Mouse (Mus musculus) embryo, embryonic 10 days (tissue): Measurements from ENCODE around the gene Gabrr3.
A peak's percentile ranks its signal among the peaks of the same experiment; 100 is the strongest.
"Not testable (repeated sequence)": the region's sequence is repeated elsewhere in the genome, so short reads cannot be mapped to it uniquely, and the experiment has no call there.

Source experiments
- DNase-seq: peaks from one replicate; pipeline ENCODE4 v3.0.0-alpha.2; 2015; ENCODE audit warnings: low spot score

Gabrr3 gene

DNA sequence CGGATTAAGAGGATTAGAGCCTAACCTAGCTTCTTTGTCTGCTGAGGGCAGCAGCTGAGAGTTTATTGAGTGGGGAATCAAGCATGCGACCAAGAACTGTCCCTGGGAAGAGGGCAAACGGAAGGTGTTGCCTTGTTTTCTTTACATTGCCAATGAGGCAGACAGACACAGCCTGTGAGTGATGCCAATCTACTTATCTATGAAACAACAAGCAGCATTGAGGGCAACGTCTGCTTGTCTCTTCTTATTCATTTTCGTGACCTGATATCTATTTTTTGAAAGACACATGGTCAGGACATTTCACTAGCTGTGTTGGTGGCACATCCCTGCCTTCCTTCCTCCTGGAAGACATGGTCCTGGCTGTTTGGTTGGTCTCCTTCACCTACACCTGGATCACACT, at the start of gene Gabrr3:
Gabrr3 (plus strand) TSS at position 301 of the 400 bp plus-strand sequence.
- DNase-seq = no peak

DNA sequence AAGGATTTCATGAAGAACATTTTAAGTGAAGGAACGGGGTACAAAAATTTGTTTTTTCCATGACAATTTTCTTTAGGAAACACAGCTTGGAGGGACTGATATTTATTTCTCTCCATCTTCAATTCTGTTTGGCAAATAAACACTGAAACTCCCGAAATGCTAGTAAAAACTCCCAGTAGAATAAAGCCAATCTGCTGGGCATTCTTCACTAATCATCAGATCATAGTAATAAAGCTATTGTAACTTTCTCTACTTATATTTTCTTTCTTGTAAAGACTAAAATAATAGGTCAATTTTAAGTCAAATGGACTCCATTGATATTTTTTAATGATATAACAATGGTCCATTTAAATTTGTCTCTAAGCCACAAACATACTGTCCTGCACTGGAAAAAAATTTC, 43.2 kb upstream of the Gabrr3 start, which contains the start of gene Olfr209:
Olfr209 (minus strand) TSS at position 101 of the 400 bp plus-strand sequence.
- no peak for DNase-seq

DNA sequence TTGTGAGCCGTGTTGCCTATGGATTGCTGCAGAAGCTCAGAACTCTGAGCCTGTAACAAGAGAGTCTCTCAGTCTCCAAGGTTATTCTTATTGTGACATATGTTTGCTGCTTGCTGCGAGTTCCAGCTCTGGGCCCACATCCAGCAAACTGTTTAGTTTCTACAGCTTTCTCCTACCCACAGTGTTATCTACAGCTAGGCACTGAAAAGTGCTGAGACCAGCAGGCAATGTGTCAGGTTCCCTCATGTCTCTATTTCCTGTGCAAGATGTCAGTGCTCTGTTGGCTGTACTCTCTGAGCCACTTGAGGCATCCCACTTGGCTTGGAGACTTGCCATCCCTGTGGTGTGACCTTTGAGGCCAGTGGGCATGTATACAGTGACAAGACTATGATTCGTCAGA, 13.8 kb upstream of the Gabrr3 start:
- no peak for DNase-seq

DNA sequence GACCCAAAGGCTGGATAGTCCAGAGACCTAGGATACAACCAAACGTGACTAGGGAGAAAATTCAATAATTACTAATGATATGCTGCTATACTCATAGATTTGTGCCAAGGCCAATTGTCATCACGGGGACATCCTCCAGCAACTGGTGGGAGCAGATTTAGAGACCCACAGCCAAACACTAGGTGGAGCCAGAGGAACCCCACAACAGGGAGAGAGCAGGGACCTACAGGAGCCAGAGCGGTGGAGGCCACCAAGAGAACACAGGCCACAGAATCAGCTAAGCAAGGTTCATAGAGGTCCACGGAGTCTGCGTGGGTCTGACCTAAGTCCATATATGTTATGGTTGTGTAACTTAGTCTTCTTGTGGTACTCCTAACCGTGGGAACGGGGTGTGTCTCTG, 6.0 kb upstream of the Gabrr3 start:
- DNase-seq = no peak

DNA sequence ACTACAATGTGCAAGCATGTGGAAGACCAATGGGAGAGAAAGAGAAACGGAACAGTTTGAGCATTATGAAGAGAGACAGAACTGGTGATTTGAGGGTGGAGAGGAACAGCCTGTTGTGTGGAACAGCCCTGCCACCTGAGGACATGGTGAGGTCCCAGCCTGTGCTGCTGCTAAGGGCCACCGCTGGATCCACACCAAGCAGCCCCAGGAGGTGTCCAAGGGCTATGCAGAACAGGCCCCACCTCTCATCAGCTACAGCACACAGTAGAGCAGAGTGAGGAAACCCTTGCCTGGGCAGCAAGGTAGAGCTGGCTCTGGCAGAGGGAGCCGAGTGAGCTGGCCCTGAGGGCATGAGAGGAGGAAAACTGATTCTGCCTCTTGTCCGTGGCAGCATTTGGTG, 5.1 kb upstream of the Gabrr3 start:
- no peak for DNase-seq

DNA sequence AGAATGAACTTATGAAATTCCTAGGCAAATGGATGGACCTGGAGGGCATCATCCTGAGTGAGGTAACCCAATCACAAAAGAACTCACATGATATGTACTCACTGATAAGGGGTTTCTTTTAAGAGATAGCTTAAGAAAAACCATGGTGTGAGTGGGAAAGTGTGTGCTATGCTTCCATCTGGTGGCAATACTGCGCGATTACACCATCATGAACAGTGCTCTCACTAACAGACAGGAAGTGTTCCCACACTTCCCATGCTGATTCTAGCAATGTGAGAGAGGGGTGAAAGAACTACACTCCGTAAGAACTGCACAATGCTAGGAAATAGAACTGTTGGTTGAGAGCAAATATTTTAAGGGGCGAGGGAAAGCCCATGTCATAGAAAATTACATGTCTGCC, 3.4 kb upstream of the Gabrr3 start:
- DNase-seq = peak; percentile 82

DNA sequence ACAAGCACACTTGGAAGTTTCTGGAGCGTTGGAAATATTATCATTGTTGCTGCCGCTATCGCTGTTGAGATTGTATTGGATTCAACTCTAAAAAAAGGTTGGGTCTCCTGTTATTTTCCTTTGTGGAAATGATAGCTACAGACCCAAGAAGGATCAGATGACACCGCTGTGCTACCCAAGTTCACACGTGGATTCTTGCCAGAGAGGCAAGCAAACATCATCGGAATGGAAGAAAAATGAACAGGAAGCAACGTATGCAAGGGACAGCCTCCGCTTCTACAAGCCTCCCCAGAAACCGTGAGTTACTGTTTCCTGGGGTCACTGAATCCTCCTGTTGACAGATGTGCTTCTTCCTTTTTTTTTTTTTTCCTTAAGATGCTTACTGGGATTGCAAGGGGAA, 2.3 kb upstream of the Gabrr3 start:
- no peak for DNase-seq

DNA sequence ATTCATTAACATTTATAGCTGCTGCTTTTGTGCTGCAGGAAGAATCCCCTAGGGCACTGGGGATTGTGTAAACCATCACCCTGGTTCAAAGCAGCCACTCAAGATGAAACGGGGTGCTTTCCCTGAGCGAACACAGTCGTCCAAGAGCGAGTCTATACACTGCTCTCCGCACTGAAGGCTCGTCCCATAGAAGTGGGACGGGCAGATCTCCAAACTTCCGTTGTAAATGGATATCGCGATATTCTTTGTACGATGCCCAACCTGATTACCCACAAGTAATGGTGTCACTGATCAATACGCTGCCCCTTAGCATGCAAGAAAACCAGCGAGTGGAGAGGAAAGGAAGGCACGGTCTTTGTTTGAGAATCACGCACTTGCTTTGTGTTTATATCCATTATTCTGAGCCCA, 2.2 kb downstream of the Gabrr3 start:
- DNase-seq = no peak

DNA sequence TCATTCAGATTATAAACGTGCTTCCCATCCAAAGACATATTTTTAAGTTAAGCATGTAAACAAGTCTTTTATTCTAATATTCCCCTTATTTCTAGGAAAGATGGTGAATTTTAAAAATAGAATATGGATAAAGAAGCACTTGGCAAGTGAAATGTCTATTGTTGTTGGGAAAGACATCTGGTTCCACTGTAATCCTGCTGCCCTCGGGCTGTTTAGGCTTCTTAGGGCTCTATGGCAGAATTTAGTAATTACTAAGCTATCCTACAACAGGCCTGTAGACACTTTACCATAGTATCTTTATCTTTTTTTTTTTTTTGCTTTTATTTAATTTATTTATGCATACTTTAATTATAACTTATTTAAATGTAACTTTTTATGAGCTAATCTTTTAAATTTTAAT, 2.7 kb downstream of the Gabrr3 start:
- no peak for DNase-seq

DNA sequence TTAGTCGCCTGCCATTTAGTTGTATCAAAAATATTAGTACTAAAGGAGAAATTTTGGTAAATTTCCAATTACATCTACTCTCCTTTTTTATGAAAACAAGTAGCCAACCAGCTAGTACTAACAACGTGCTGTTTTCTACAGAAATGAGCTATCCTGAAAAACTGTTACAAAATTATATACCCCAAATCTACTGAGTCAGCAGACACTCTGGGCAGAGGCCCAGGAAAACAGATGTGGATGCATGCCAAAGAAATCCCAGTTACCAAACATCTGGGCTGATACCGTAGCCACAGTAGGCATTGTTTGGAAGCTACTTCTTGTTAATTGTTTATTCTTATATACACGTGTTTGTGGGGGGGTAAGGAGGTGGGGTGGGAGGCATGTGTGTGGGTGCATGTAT, 6.3 kb downstream of the Gabrr3 start:
- DNase-seq = no peak

DNA sequence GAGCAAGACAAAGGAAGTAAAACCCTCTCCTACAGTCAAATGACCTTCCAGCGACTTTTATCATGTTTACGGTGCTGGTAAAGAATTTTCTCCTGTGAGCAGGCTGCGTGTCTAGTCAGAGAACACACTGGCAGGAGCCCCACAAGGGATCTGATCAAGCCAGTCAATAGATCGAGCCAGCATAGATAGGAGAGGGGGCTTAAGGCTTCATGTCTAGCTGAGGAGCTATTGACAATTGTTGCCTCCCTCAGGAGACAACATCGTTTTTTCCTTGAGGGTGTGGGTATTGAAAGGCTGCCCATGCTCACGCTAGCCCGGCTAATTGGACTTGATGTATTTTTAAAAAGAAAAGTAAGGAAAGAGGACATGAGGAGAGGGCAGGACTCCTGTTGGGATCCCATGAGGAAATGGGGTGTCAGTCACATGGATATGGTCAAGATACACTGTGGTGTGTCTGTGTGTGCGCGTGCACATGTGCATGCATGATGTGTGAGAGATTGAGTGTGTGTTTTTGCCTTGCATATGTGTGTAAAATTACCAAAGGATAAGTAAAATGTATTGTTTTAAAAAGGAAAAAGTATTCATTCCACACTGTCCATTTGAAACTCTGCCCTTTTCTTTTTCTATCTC, 13.2 kb downstream of the Gabrr3 start:
- no peak for DNase-seq

DNA sequence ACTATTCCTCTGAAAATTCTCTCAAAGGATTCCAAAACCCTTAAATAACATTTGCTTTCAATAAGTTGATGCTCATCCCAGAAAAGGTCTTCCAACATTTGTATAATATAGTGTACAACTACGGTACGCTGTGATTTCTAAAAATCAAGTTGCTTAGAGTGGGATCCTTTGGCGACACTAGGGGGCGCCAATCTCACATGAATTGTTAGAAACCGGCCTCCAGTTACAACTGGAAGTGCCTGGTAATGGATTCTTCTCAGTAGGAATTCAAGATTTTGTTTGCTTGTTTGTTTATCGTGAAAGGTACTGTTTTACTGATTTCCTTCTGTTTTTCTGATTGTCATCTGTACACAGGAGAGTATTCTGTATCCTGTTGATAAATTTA, 13.7 kb downstream of the Gabrr3 start:
- DNase-seq = peak; percentile 88

DNA sequence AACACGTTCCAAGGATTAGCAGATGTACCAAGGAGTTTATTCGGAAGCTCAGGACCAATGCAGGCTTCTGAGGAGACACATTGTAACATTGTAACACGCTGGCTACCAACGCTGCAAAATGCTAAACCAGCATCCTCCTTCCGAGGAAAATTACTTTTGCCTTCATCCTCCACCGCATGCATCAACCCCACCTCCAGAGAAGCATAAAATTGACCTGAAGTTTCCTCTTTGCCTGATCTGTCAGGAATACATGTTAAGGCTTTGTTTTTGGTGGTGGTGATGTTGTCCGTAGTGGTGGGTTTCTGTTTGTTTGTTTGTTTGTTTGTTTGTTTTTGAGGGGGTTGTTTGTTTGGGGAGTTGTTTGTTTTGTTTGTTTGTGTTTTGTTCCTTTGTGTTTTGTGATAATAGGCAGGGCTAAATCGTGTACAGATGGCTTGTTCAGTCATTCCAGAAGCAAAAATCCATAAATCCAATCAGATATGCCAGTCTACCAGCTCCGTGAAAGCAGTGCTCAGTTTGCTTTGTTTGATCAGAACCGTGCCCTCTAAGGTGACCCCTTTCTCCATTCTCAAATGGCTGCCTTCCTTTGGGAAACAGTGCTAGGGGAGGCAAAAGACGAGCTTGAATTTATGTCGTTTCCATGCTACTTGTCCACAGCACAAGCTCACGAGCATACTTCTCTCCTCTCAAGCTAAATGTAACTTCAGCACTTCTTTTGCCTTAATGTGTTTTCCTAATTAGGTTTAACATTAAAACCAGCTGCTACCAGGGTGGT, 14.6 kb downstream of the Gabrr3 start:
- DNase-seq = peak; percentile 53

DNA sequence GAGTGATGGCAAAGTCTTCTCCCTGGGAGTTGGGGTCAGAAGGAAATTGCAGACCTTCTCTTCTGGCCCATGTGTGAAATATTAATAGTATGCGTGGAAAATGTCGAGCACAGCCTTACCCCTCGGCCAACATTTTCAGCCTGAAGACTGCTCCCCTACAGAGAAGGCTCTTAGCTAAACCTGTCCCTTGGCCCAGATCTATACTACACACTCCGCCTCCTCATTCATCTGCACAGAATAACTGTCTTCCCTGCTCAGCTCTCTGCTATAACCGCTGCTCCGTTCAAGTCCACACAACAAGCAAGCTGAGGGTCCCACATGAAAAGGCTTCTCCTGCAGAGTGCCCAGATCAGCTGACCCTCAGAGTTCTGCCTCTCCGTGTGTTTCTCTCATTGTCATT, 20.8 kb downstream of the Gabrr3 start:
- no peak for DNase-seq

DNA sequence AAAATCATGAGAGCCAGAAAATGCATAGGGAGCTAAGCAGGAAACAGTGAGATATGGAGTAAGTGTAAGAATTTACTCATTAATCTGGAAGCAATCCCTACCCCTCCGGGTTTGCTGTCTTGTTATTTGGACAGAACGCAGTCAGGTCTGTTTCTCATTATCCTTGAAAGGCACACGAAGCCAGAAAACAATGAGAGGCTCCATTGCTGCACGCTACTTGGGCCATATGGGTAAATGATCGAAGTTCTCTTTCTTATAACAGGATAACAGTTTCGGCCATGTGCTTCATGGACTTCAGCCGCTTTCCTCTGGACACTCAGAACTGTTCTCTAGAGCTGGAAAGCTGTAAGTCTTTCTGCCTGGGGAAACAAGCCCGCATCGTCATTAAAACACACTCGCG, 26.0 kb downstream of the Gabrr3 start:
- peak; percentile 58 for DNase-seq

DNA sequence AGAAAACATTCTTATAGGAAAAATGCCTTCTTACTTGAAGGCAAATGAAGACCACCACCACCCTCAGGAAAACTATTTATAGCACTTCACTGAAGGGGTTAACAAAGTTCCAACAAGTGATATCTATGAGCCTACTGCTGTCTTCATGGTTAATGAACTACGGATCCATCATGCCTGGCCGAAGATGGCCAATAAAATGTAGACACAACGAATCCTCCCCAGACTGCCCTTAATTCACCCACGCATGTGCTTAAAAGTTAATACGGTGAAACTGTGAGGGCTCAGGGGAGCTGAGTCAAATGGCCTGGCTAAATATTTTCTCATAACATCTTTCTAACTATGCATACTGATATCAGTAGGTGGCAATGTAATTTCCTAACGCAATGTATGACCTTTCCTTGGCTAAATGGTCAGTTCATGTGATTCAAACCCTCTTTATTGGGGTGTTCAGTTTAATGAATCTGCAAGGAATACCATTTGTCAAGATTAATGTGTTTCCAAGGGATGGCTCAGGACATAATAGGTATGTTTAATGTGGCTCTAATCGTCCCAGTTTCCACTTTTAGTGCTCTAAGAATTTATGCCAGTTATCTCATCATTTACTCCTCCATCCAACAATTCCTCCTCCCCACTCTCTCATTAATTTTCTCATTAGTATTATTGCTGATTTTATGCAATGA, 37.9 kb downstream of the Gabrr3 start:
- no peak for DNase-seq

DNA sequence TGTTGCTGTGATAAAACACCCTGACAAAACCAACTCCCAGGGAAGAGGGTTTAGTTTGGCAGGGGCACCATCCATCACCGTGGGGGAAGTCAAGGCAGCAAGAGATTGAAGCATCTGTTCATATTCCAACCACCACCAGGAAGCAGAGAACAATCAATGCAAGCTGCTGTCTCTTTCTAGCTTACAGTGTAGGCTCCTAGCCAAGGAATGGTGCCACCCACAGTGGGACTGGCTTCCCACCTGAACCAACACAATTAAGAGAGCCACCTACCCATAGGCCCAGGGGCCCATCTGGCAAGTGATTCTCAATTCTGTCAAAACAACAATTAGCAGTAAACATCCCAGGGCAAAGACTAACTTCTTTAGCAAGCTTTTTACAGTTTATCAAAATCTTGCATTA, 41.0 kb downstream of the Gabrr3 start:
- no peak for DNase-seq

DNA sequence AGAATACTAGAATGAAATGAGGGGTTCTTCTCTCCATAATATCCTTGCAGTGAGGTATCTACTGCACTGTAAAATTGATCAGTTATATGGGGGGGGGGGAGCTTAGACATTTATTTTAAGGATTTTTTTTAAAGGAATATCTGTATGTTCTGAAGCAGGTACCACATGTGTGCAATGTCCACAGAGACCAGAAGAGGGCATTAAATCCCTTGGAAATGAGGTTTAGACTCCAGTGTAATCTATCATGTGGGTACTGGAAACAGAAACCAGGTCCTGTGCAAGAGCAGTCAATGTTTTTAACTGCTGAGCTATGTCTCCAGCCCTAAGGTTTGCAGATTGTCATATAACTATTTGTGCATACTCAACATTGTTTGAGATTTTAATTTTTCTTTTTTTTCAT, 42.0 kb downstream of the Gabrr3 start:
- no peak for DNase-seq

DNA sequence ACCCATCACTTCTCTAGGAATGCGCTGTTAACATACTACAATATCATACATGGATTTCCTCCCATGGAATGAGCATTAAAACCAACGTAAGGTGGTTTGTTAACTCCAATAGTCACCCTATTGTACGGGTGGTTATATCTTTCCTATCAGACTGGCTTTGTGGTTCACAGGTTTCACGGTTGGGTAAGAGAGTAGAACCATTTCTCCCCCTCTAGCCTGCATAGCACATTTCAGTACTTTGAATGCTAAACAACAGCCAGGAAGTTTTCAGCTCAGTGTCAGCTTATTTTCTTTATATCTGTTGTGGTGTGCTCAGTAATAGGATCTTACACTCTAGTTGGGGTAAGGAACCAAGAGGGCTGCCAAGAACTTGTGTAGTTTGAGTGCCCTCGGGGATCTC, 44.7 kb downstream of the Gabrr3 start:
- DNase-seq = no peak

DNA sequence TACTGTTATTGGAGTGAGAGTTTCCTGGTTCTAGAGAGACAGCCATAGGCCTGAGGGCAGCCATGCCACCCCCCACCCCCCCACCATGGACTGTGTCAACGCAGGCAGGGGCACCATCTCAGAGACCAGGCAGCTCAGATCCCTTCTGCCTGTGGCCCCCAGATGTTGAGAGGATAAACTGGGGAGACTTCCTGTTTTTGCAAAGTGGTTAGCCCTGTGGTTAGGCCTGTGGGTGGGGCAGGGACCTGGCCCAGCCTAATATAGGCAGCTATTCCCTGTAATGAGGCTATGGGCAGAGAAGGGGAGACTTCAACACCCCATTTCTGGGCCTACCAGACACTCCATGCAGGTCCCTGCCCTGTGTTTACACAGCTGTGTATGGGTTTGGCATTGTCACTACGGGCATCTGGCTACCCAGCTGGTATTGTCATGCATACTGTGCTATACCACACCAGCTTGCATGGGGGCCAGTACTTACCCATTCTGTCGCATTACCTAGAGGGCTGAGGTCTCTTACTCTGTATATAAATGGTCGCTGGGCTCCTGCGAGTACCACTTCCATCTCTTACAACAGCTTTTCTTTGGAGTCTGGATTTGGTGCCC, 52.2 kb downstream of the Gabrr3 start:
- not testable (repeated sequence) for DNase-seq

DNA sequence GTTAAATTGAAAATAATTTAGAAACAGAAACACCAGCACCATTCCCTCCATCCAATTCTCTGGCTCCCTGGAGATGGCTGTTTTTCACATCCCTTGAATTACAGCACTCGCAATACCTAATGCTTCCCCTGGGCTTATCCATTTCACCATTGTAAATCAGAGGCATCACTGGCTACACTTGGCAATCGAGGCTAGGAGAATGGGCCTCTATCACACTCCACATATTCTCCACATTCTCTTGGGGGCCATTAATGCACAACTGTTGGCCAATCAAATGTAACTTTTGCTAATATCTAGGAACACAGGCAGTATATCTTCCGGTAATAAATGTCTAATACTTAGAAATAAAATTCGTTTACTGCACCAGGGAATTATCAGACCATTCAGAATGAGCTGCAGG, 56.4 kb downstream of the Gabrr3 start:
- DNase-seq = no peak

DNA sequence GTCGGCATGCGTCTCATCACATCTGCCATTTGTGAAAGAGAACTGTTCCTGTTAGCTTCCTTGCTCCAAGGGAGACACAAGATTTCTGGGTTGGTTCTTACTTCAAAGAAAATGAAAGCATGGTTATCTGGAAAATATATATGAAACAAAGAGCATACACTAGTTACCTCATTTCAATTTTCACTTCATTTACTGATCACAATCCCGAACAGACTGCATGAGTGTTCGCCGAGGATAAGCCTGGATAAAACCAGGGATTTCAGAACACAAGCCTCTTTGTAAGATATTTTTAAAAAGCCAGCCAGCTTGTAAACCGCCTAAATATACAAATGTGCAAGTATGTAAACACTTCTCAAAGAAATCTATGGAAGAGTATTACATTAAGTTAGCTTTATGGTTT, 56.8 kb downstream of the Gabrr3 start:
- no peak for DNase-seq

DNA sequence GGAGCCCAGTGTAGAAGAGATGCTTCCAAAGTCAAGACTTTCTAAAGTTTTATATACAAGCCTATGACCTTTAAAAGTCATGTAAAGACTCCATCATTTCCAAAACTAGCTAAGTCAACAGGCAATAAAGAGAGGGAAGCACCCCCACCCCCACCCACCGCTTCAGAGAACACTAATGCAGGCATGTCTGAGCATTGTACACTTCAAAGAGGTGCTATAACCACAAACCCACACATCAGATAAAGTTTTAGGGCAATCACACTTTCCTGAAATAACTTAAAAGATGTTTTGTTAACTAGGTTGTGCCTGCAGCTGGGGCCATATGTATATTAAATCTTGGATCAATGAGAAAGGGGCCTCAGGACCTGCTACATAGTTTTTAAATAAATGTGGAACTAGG, 62.7 kb downstream of the Gabrr3 start:
- DNase-seq = no peak
